Mouse (Mus musculus): Measurements from ENCODE around the gene Kpna1. TPM values are rescaled to one million over a fixed set of nuclear protein-coding genes. Genes with fewer than 3 reads are reported as not detected.
"Not testable (repeated sequence)": the region's sequence is repeated elsewhere in the genome, so short reads cannot be mapped to it uniquely, and the experiment has no call there.

Gene Kpna1
- total RNA-seq (2014; fragmentation: Nextera tagmentation): 40.6 and 41.1 TPM in 2 replicates
- total RNA-seq (2017): 35.1 and 42.2 TPM in 2 replicates

GRCm38 (mm10) chr16:35978450-35978849, at the start of gene Kpna1:
Gene Kpna1 (plus strand): TSS chr16:35978750.
- ATAC-seq (replicated peaks; ENCODE audit: poor library complexity, severe bottlenecking): not testable (repeated sequence)

GRCm38 (mm10) chr16:35932179-35933055, 46.1 kb upstream of the Kpna1 start:
- peak; percentile 83 for ATAC-seq (replicated peaks; ENCODE audit: poor library complexity, severe bottlenecking)

- no peak for ATAC-seq (replicated peaks; ENCODE audit: poor library complexity, severe bottlenecking)
Observed at GRCm38 (mm10) chr16:35933181-35933580, 45.4 kb upstream of the Kpna1 start.

- ATAC-seq (replicated peaks; ENCODE audit: poor library complexity, severe bottlenecking): peak; percentile 76
Observed at GRCm38 (mm10) chr16:35938211-35939151, 40.1 kb upstream of the Kpna1 start, which contains the start of the genes Parp9 and Dtx3l. Gene Parp9 (plus strand): TSS chr16:35938470. Gene Dtx3l (minus strand): TSS chr16:35939151.

GRCm38 (mm10) chr16:35939261-35939660, 39.3 kb upstream of the Kpna1 start:
- peak; percentile 6; the same call in 1 of the 2 replicates for ATAC-seq (replicated peaks; ENCODE audit: poor library complexity, severe bottlenecking)

GRCm38 (mm10) chr16:35939690-35940089, 38.9 kb upstream of the Kpna1 start:
- peak; percentile 80 for ATAC-seq (replicated peaks; ENCODE audit: poor library complexity, severe bottlenecking)

GRCm38 (mm10) chr16:35941382-35941781, 37.2 kb upstream of the Kpna1 start:
- no peak for ATAC-seq (replicated peaks; ENCODE audit: poor library complexity, severe bottlenecking)

GRCm38 (mm10) chr16:35949264-35949663, 29.3 kb upstream of the Kpna1 start:
- no peak for ATAC-seq (replicated peaks; ENCODE audit: poor library complexity, severe bottlenecking)

GRCm38 (mm10) chr16:35951216-35951615, 27.3 kb upstream of the Kpna1 start:
- ATAC-seq (replicated peaks; ENCODE audit: poor library complexity, severe bottlenecking): no peak

- no peak for ATAC-seq (replicated peaks; ENCODE audit: poor library complexity, severe bottlenecking)
Observed at GRCm38 (mm10) chr16:35952628-35953130, 25.9 kb upstream of the Kpna1 start.

- not testable (repeated sequence) for ATAC-seq (replicated peaks; ENCODE audit: poor library complexity, severe bottlenecking)
Observed at GRCm38 (mm10) chr16:35965991-35966390, 12.6 kb upstream of the Kpna1 start.

- ATAC-seq (replicated peaks; ENCODE audit: poor library complexity, severe bottlenecking): no peak
Observed at GRCm38 (mm10) chr16:35966411-35967115, 12.0 kb upstream of the Kpna1 start.

- no peak for ATAC-seq (replicated peaks; ENCODE audit: poor library complexity, severe bottlenecking)
Observed at GRCm38 (mm10) chr16:35967319-35967718, 11.2 kb upstream of the Kpna1 start.

- ATAC-seq (replicated peaks; ENCODE audit: poor library complexity, severe bottlenecking): no peak
Observed at GRCm38 (mm10) chr16:35968149-35968548, 10.4 kb upstream of the Kpna1 start.

- no peak for ATAC-seq (replicated peaks; ENCODE audit: poor library complexity, severe bottlenecking)
Observed at GRCm38 (mm10) chr16:35974021-35974420, 4.5 kb upstream of the Kpna1 start.

GRCm38 (mm10) chr16:35981363-35981821, 2.8 kb downstream of the Kpna1 start:
- peak; percentile 54 for ATAC-seq (replicated peaks; ENCODE audit: poor library complexity, severe bottlenecking)

- ATAC-seq (replicated peaks; ENCODE audit: poor library complexity, severe bottlenecking): 0 out of 2 replicates have a peak, but pooled peaks have one; percentile 6
Observed at GRCm38 (mm10) chr16:35982506-35982901, 4.0 kb downstream of the Kpna1 start.

- ATAC-seq (replicated peaks; ENCODE audit: poor library complexity, severe bottlenecking): peak; percentile 66
Observed at GRCm38 (mm10) chr16:35982902-35983516, 4.5 kb downstream of the Kpna1 start.

GRCm38 (mm10) chr16:35983517-35984101, 5.1 kb downstream of the Kpna1 start:
- peak; percentile 63 for ATAC-seq (replicated peaks; ENCODE audit: poor library complexity, severe bottlenecking)

Data from granulocyte monocyte progenitor cell, adult 5-6 weeks (primary cell).